Mouse (Mus musculus): ENCODE data around the gene C1qtnf6. TPM values are rescaled to one million over a fixed set of nuclear protein-coding genes. Genes with fewer than 3 reads are reported as not detected.

C1qtnf6 gene
- polyA plus RNA-seq, 1 experiment from 2014 or later, result 12.4 TPM

DNA sequence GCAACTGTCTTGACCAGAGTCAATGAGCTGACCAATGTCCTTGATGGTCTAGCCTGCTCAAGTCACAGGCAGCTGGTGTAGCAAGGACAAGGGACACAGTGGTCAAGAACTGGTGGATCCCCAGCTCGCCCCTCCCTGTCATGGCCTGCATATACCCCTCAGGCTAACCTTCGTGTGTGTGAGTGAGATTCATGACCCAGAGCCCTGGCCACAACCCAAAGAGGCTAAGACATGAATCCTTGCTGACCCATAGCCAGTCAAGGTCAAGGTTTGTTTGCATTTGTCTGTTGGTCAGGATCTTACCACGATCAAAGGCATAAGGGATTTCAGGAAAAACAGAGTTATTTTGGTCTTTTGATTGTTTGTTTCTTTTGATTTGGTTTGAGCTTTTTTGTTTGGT, 48.7 kb downstream of the C1qtnf6 start:
- Histone ChIP-seq H3K36me3 (ENCODE audit: control insufficient read depth, insufficient read depth, low read length) (no peaks in the 10 kb centered on the region), H3K4me2 (replicated peaks; ENCODE audit: low read depth, low read length) (no peak overlapping the region), H3K4me1 (replicated peaks; ENCODE audit: control insufficient read depth, insufficient read depth, low read length) (no peaks in the 10 kb centered on the region), H3K27me3 (ENCODE audit: control insufficient read depth, insufficient read depth, low read length) (no peaks in the 10 kb centered on the region), H3K27ac (ENCODE audit: low read depth, low read length) (no peak overlapping the region), H3K9me3 (ENCODE audit: control insufficient read depth, low read length) (no peaks in the 10 kb centered on the region), H3K4me3 (ENCODE audit: low read depth, low read length) (no peak overlapping the region), H3K9ac (ENCODE audit: low read depth, low read length) (no peak overlapping the region)
- WGBS, result 70% methylated on average over 3 of the region's 3 CpGs
- no peak for DNase-seq (ENCODE audit: low spot score)
- ATAC-seq (ENCODE audit: low FRiP score), result no peak

DNA sequence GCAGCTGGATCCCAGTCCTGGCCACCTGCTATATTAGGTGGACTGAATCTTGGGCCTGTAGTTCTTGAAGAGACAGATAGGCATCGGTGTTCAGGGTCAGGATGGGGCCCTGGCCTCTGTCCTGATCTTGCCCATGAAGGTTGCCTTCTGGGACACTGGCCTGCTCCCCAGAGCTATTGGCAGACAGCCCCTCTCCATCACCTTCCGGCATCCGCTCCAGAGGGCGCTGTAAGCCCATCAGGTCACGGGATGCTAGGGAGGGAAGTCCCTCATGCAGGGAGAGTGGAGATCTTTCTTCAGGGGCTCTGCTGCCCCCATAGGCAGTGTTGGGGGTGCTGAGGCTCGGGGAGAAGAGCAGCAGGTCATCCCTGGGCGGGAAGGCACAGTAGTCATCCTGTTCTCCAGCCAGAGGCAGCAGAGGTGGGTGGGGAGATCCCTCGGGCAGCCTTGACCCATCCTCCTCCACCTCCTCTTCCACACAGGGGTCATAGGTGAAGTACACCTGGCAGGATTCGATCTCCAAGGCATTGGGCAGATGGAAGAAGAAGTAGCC, 49.7 kb downstream of the C1qtnf6 start:
- H3K27ac ChIP-seq (ENCODE audit: low read depth, low read length), result no peak overlapping the region
- H3K9me3 ChIP-seq (ENCODE audit: control insufficient read depth, low read length), result no peaks in the 10 kb centered on the region
- H3K4me1 ChIP-seq (replicated peaks; ENCODE audit: control insufficient read depth, insufficient read depth, low read length), result no peaks in the 10 kb centered on the region
- DNase-seq (ENCODE audit: low spot score), result no peak
- H3K27me3 ChIP-seq (ENCODE audit: control insufficient read depth, insufficient read depth, low read length), result no peaks in the 10 kb centered on the region
- 49% methylated on average over 9 of the region's 9 CpGs for WGBS
- no peak overlapping the region for H3K4me2 ChIP-seq (replicated peaks; ENCODE audit: low read depth, low read length)
- no peak overlapping the region for H3K4me3 ChIP-seq (ENCODE audit: low read depth, low read length)
- no peak for ATAC-seq (ENCODE audit: low FRiP score)
- no peaks in the 10 kb centered on the region for H3K36me3 ChIP-seq (ENCODE audit: control insufficient read depth, insufficient read depth, low read length)
- no peak overlapping the region for H3K9ac ChIP-seq (ENCODE audit: low read depth, low read length)

DNA sequence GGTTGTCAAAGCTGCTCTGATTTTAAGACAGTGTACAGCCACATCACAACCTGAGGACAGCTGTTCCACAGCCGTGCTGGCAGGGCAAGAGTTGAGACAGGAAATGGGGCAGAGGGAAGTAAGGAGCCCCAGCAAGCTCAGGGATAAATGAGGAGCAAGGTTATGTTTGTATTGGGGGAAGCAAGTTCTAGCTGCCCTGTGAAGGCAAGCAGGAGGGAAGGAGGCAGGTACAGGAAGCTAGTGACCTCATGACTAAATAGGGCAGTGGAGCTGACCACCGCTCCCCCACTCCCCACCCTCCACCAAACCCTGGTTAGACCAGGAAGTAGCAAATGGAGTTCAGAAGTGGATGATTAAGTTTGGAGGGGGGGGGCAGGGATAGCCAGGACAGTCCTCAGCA, 50.2 kb downstream of the C1qtnf6 start:
- Histone ChIP-seq H3K36me3 (ENCODE audit: control insufficient read depth, insufficient read depth, low read length) (no peaks in the 10 kb centered on the region), H3K4me1 (replicated peaks; ENCODE audit: control insufficient read depth, insufficient read depth, low read length) (no peaks in the 10 kb centered on the region), H3K9ac (ENCODE audit: low read depth, low read length) (no peak overlapping the region), H3K27me3 (ENCODE audit: control insufficient read depth, insufficient read depth, low read length) (no peaks in the 10 kb centered on the region), H3K9me3 (ENCODE audit: control insufficient read depth, low read length) (no peaks in the 10 kb centered on the region), H3K4me2 (replicated peaks; ENCODE audit: low read depth, low read length) (no peak overlapping the region), H3K4me3 (ENCODE audit: low read depth, low read length) (no peak overlapping the region), H3K27ac (ENCODE audit: low read depth, low read length) (no peak overlapping the region)
- 70% methylated on average over 2 of the region's 2 CpGs for WGBS
- no peak for DNase-seq (ENCODE audit: low spot score)
- no peak for ATAC-seq (ENCODE audit: low FRiP score)

DNA sequence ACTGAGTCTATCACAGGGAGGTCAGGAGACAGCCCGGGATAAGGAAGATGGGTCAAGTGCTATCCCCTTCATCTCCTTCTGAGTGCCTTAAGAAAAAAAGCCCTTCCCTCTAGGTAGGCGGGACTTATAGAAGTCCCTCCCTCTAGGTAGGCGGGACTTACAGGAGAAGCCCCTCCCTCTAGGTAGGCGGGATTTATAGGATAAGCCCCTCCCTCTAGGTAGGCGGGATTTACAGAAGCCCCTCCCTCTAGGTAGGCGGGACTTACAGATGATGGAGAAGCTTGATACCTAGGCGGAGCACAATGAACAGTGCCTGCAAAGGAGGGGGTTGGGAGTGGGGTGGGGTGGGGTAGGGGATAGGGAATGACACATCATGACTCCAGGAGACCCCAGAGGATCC, 51.1 kb downstream of the C1qtnf6 start:
- H3K36me3 ChIP-seq (ENCODE audit: control insufficient read depth, insufficient read depth, low read length), result no peaks in the 10 kb centered on the region
- H3K9me3 ChIP-seq (ENCODE audit: control insufficient read depth, low read length), result no peaks in the 10 kb centered on the region
- WGBS, result 77% methylated on average over 7 of the region's 7 CpGs
- H3K4me3 ChIP-seq (ENCODE audit: low read depth, low read length), result no peak overlapping the region
- no peaks in the 10 kb centered on the region for H3K27me3 ChIP-seq (ENCODE audit: control insufficient read depth, insufficient read depth, low read length)
- no peak overlapping the region for H3K27ac ChIP-seq (ENCODE audit: low read depth, low read length)
- ATAC-seq (ENCODE audit: low FRiP score) (no peak), DNase-seq (ENCODE audit: low spot score) (no peak)
- H3K9ac ChIP-seq (ENCODE audit: low read depth, low read length), result no peak overlapping the region
- H3K4me2 ChIP-seq (replicated peaks; ENCODE audit: low read depth, low read length), result no peak overlapping the region
- no peaks in the 10 kb centered on the region for H3K4me1 ChIP-seq (replicated peaks; ENCODE audit: control insufficient read depth, insufficient read depth, low read length)

DNA sequence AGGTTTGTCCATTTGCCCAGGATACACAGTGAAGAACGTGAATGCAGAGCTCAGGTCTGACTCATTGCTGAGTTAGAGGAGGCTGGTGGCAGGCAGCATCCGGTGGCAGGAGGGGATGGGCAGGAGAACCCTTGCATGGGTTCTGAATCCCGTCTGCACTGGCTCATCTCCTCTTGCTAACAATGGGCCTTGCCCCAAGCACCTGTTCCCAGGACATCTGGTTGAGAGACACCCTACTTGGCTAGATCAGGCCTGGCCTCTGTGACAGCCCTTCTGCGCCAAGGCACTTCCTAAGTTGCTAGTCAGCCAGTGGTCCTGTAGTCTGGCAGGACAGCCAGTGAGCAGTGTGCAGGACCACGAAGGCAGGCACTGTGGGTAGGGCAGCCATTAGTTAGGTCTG, 51.7 kb downstream of the C1qtnf6 start:
- Histone ChIP-seq H3K4me3 (ENCODE audit: low read depth, low read length) (no peak overlapping the region), H3K9me3 (ENCODE audit: control insufficient read depth, low read length) (no peaks in the 10 kb centered on the region), H3K9ac (ENCODE audit: low read depth, low read length) (no peak overlapping the region), H3K4me2 (replicated peaks; ENCODE audit: low read depth, low read length) (no peak overlapping the region), H3K36me3 (ENCODE audit: control insufficient read depth, insufficient read depth, low read length) (no peaks in the 10 kb centered on the region), H3K27me3 (ENCODE audit: control insufficient read depth, insufficient read depth, low read length) (no peaks in the 10 kb centered on the region), H3K27ac (ENCODE audit: low read depth, low read length) (no peak overlapping the region), H3K4me1 (replicated peaks; ENCODE audit: control insufficient read depth, insufficient read depth, low read length) (no peaks in the 10 kb centered on the region)
- DNase-seq (ENCODE audit: low spot score) (no peak), ATAC-seq (ENCODE audit: low FRiP score) (no peak)
- 85% methylated on average over 5 of the region's 5 CpGs for WGBS

DNA sequence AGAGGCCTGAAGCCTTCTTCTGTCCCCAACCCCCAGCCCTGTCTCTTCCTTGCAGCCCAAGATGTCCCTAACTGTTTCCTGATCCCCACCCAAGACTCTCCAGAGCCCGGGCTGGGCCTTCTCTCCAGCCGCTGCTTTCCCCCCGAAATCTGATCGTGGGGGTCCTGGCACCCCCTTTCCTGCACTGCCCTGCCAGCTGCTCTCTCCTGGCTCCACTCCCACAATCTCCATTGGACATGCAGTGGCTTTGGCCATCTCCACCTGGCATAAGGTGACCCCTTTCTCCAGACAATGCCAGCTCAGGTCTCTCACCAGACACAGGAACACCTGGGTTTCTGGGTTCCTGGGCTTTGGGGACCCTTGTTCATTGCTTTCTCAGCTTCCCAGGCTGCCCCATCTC, 53.1 kb downstream of the C1qtnf6 start:
- no peak overlapping the region for H3K9ac ChIP-seq (ENCODE audit: low read depth, low read length)
- H3K27ac ChIP-seq (ENCODE audit: low read depth, low read length), result no peak overlapping the region
- no peaks in the 10 kb centered on the region for H3K27me3 ChIP-seq (ENCODE audit: control insufficient read depth, insufficient read depth, low read length)
- DNase-seq (ENCODE audit: low spot score), result no peak
- H3K4me1 ChIP-seq (replicated peaks; ENCODE audit: control insufficient read depth, insufficient read depth, low read length), result no peaks in the 10 kb centered on the region
- H3K4me3 ChIP-seq (ENCODE audit: low read depth, low read length), result no peak overlapping the region
- 94% methylated on average over 4 of the region's 4 CpGs for WGBS
- no peaks in the 10 kb centered on the region for H3K36me3 ChIP-seq (ENCODE audit: control insufficient read depth, insufficient read depth, low read length)
- H3K9me3 ChIP-seq (ENCODE audit: control insufficient read depth, low read length), result no peaks in the 10 kb centered on the region
- no peak overlapping the region for H3K4me2 ChIP-seq (replicated peaks; ENCODE audit: low read depth, low read length)
- no peak for ATAC-seq (ENCODE audit: low FRiP score)

DNA sequence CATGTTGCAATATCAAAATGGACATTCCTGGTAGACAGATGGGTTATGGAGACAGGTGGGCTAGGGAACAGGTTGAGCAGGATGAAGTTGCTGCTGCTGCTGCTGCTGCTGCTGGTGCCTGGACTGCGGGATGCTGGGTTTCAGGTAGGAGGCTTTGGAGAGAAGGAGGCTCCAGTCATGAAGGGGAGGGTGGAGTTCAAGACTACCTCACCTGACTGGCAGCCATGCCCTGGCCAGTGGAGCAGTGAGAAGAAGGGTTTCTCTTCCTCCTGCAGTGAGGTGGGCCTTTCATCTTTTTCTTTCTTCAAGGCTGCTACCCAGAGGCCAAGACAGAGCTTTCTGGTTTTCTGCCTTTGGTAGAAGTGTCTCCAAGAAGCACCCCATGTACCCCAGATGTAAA, 54.3 kb downstream of the C1qtnf6 start:
- Histone ChIP-seq H3K27ac (ENCODE audit: low read depth, low read length) (no peak overlapping the region), H3K4me3 (ENCODE audit: low read depth, low read length) (no peak overlapping the region), H3K27me3 (ENCODE audit: control insufficient read depth, insufficient read depth, low read length) (no peaks in the 10 kb centered on the region), H3K4me1 (replicated peaks; ENCODE audit: control insufficient read depth, insufficient read depth, low read length) (no peaks in the 10 kb centered on the region), H3K9ac (ENCODE audit: low read depth, low read length) (no peak overlapping the region), H3K36me3 (ENCODE audit: control insufficient read depth, insufficient read depth, low read length) (no peaks in the 10 kb centered on the region), H3K9me3 (ENCODE audit: control insufficient read depth, low read length) (no peaks in the 10 kb centered on the region), H3K4me2 (replicated peaks; ENCODE audit: low read depth, low read length) (no peak overlapping the region)
- 91% methylated on average over 1 of the region's 1 CpGs for WGBS
- ATAC-seq (ENCODE audit: low FRiP score), result no peak
- DNase-seq (ENCODE audit: low spot score), result no peak

DNA sequence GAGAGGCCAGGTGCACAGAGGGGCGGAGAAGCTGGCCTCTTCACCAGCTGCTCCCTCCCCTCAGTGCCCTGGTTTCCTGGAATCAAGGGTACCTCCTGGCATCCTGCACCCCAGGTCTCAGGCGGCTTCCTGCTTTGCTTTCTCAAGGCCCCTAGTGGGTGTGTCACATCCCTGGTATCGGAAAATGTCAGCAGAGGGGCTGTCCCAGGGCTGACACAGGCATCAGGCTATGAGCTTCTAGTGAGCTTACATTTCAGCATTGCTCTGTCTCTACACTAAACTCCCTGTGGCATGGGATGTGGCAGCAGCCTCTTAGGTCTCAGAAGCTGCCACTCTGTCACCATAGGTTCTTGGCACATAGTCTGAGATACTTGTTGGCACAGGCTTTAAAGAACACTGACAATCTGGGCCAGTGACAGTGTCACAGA, 55.6 kb downstream of the C1qtnf6 start:
- H3K9ac ChIP-seq (ENCODE audit: low read depth, low read length), result no peak overlapping the region
- DNase-seq (ENCODE audit: low spot score) (no peak), ATAC-seq (ENCODE audit: low FRiP score) (no peak)
- no peaks in the 10 kb centered on the region for H3K9me3 ChIP-seq (ENCODE audit: control insufficient read depth, low read length)
- no peak overlapping the region for H3K27ac ChIP-seq (ENCODE audit: low read depth, low read length)
- WGBS, result 63% methylated on average over 3 of the region's 3 CpGs
- no peaks in the 10 kb centered on the region for H3K36me3 ChIP-seq (ENCODE audit: control insufficient read depth, insufficient read depth, low read length)
- no peaks in the 10 kb centered on the region for H3K4me1 ChIP-seq (replicated peaks; ENCODE audit: control insufficient read depth, insufficient read depth, low read length)
- H3K27me3 ChIP-seq (ENCODE audit: control insufficient read depth, insufficient read depth, low read length), result no peaks in the 10 kb centered on the region
- H3K4me3 ChIP-seq (ENCODE audit: low read depth, low read length), result no peak overlapping the region
- no peak overlapping the region for H3K4me2 ChIP-seq (replicated peaks; ENCODE audit: low read depth, low read length)

DNA sequence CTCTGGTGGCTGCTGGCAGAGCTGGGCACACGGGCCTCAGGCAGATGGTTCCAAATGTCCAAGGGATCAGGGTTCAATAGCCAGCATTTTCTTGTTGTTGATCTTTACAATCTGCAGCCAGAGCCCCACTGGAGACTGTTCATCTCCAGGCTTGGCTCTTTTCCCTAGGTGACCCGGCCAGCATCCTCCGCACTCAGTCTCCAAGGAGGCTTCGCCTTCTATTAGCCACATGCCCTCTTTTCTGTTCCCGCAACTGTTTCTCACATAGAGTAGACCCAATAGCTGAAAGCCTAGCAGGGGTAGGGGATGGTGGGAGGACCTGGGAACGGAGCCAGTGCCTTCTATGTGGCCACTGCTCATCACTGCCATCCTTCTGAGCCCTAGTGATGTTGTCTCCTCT, 57.8 kb downstream of the C1qtnf6 start:
- no peaks in the 10 kb centered on the region for H3K4me1 ChIP-seq (replicated peaks; ENCODE audit: control insufficient read depth, insufficient read depth, low read length)
- H3K27ac ChIP-seq (ENCODE audit: low read depth, low read length), result no peak overlapping the region
- H3K36me3 ChIP-seq (ENCODE audit: control insufficient read depth, insufficient read depth, low read length), result no peaks in the 10 kb centered on the region
- no peak for ATAC-seq (ENCODE audit: low FRiP score)
- no peak for DNase-seq (ENCODE audit: low spot score)
- H3K9me3 ChIP-seq (ENCODE audit: control insufficient read depth, low read length), result no peaks in the 10 kb centered on the region
- no peak overlapping the region for H3K4me3 ChIP-seq (ENCODE audit: low read depth, low read length)
- no peak overlapping the region for H3K9ac ChIP-seq (ENCODE audit: low read depth, low read length)
- WGBS, result 83% methylated on average over 6 of the region's 6 CpGs
- H3K27me3 ChIP-seq (ENCODE audit: control insufficient read depth, insufficient read depth, low read length), result no peaks in the 10 kb centered on the region
- H3K4me2 ChIP-seq (replicated peaks; ENCODE audit: low read depth, low read length), result no peak overlapping the region

Measured in hindbrain, embryonic 11.5 days (tissue).